23 mouse cellular contexts compared by ENCODE assay signal in the genomic region with DNA sequence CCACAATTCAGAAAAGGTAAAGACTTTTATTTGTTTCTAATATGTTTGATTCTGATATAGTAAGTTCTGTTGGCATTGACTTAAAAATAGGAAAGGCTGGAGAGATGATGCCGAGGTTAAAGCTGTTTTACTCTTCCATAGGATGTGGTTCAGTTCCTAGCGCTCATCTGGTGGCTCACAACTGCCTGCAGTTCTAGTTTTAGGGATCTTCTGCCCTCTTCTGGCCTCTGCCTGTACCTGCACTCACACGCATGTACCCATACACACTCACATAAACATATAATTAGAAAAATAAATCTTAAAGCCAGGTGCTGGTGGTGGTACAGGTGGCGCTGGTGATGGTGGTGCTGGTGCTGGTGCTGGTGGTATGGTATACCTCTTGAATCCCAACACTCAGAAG. TPM values are rescaled to one million over a fixed set of nuclear protein-coding genes. Genes with fewer than 3 reads are reported as not detected.
DNase-seq lines count a peak whose midpoint lies in the region; ATAC-seq and TF ChIP-seq lines count a peak whose summit lies in the region.
"Had no signal": no experiment of that assay in that cellular context is flagged by ENCODE, and none has a peak within 500 bp of the region (broad histone marks: within the 10 kb centered on the region; RNA-seq: fewer than 3 reads in every experiment).

No protein-coding gene starts in this region.

- H3K9ac ChIP-seq in kidney, postnatal 0 days (ENCODE audit: low read depth, low read length): no peak overlapping the region
- H3K9ac ChIP-seq in ES-Bruce4 (ENCODE audit: low read depth, poor library complexity, severe bottlenecking): no peak overlapping the region
- H3K9ac ChIP-seq in neural tube, embryonic 15.5 days (replicated peaks): no peak overlapping the region

- intact Hi-C loops in left cerebral cortex, postnatal 36 days (cut with DNase I): no loop called here

- no peak overlapping the region for H3K4me3 ChIP-seq in kidney, postnatal 0 days (replicated peaks; ENCODE audit: low read depth, low read length)
- H3K4me3 ChIP-seq in E14TG2a.4 (replicated peaks; ENCODE audit: low read length) (no peak overlapping the region), ES-Bruce4 (ENCODE audit: low read depth, low read length) (no peak overlapping the region)
- no peak overlapping the region for H3K4me3 ChIP-seq in neural tube, embryonic 15.5 days (replicated peaks)
- H3K4me3 ChIP-seq: erythroblast, embryonic 14.5 days; hindbrain, embryonic 10.5 days had no signal

- no peak overlapping the region for H3K27ac ChIP-seq in kidney, postnatal 0 days
- H3K27ac ChIP-seq in ES-Bruce4 (ENCODE audit: insufficient read depth, low read length): no peak overlapping the region
- no peak overlapping the region for H3K27ac ChIP-seq in neural tube, embryonic 15.5 days (replicated peaks)
- H3K27ac ChIP-seq: hindbrain, embryonic 10.5 days; macrophage had no signal

- peaks cover 13% of the 10 kb centered on the region; the same call in 1 of the 2 replicates for H3K36me3 ChIP-seq in kidney, postnatal 0 days (ENCODE audit: insufficient read depth, low read length)
- H3K36me3 ChIP-seq in E14TG2a.4 (ENCODE audit: insufficient read depth, low read length): peaks cover 42% of the 10 kb centered on the region
- no peaks in the 10 kb centered on the region; the same call in 1 of the 2 replicates for H3K36me3 ChIP-seq in ES-Bruce4 (ENCODE audit: control insufficient read depth, insufficient read depth, low read length, poor library complexity, severe bottlenecking)
- H3K36me3 ChIP-seq in neural tube, embryonic 15.5 days: 0 out of 2 replicates have a peak, but pooled peaks cover 5% of the 10 kb centered on the region

- 95% methylated on average over 4 of the region's 4 CpGs for WGBS in kidney, postnatal 0 days
- 100% methylated on average over 4 of the region's 4 CpGs for WGBS in neural tube, embryonic 15.5 days

- H3K27me3 ChIP-seq in kidney, postnatal 0 days (ENCODE audit: insufficient read depth, low read length): no peaks in the 10 kb centered on the region
- H3K27me3 ChIP-seq in E14TG2a.4 (ENCODE audit: insufficient read depth, low read length): no peaks in the 10 kb centered on the region
- H3K27me3 ChIP-seq in ES-Bruce4 (ENCODE audit: control insufficient read depth, insufficient read depth, low read length, poor library complexity, severe bottlenecking): no peaks in the 10 kb centered on the region
- no peaks in the 10 kb centered on the region for H3K27me3 ChIP-seq in neural tube, embryonic 15.5 days (replicated peaks)

- H3K9me3 ChIP-seq in kidney, postnatal 0 days (replicated peaks; ENCODE audit: low read length): no peaks in the 10 kb centered on the region
- no peaks in the 10 kb centered on the region for H3K9me3 ChIP-seq in E14TG2a.4 (ENCODE audit: low read length)
- H3K9me3 ChIP-seq in ES-Bruce4 (replicated peaks; ENCODE audit: control insufficient read depth, insufficient read depth, low read length, poor library complexity, severe bottlenecking): no peaks in the 10 kb centered on the region
- no peaks in the 10 kb centered on the region for H3K9me3 ChIP-seq in neural tube, embryonic 15.5 days (replicated peaks)

- ATAC-seq in kidney, postnatal 0 days (replicated peaks; ENCODE audit: low FRiP score, low read depth): no peak
- no peak for ATAC-seq in neural tube, embryonic 15.5 days (ENCODE audit: low FRiP score)
- ATAC-seq: forebrain, embryonic 16.5 days; hindbrain, embryonic 16.5 days had no signal

- DNase-seq in kidney, postnatal 0 days (ENCODE audit: low spot score): no peak
- DNase-seq in kidney, postnatal 4 days: no peak
- peak; percentile 8 for DNase-seq in T-cell, adult 2 months (ENCODE audit: low spot score)
- no peak for DNase-seq in left cerebral cortex, postnatal 36 days (ENCODE audit: low spot score in 2 of 2)
- DNase-seq: adrenal gland, postnatal 25 days; cerebellum, adult 18-20 months; cerebellum, postnatal 10 days; heart, postnatal 14 days; kidney, adult 11 months; kidney, postnatal 25 days; layer of hippocampus, postnatal 36 days; liver; lung, postnatal 10 days; midbrain, embryonic 14.5 days; thymus, postnatal 4 days had no signal

- TF ChIP-seq EP300 in ES-Bruce4 (IDR thresholded peaks at IDR 0.05; ENCODE audit: insufficient read depth, low read depth, low read length): no peak

- TF ChIP-seq CTCF in kidney, postnatal 0 days (IDR thresholded peaks at IDR 0.05; ENCODE audit: low read depth): peak; percentile 21; the same call in 1 of the 2 replicates
- peak; percentile 50 for TF ChIP-seq CTCF in E14TG2a.4 (conservative IDR thresholded peaks at IDR 0.05; ENCODE audit: low read length)
- peak; percentile 4 for TF ChIP-seq CTCF in ES-Bruce4 (IDR thresholded peaks at IDR 0.05; ENCODE audit: low read depth, low read length)

- H3K4me1 ChIP-seq in kidney, postnatal 0 days (replicated peaks; ENCODE audit: insufficient read depth, low read length): 0 out of 2 replicates have a peak, but pooled peaks cover 6% of the 10 kb centered on the region
- peaks cover 53% of the 10 kb centered on the region for H3K4me1 ChIP-seq in E14TG2a.4 (replicated peaks; ENCODE audit: low read depth, low read length)
- peaks cover 5% of the 10 kb centered on the region for H3K4me1 ChIP-seq in ES-Bruce4 (ENCODE audit: control insufficient read depth, insufficient read depth, low read length)
- H3K4me1 ChIP-seq in neural tube, embryonic 15.5 days: peaks cover 18% of the 10 kb centered on the region

- no peak overlapping the region for H3K4me2 ChIP-seq in kidney, postnatal 0 days (ENCODE audit: low read length)
- no peak overlapping the region for H3K4me2 ChIP-seq in neural tube, embryonic 15.5 days

- TF ChIP-seq POLR2A in ES-Bruce4 (IDR thresholded peaks at IDR 0.05; ENCODE audit: insufficient read depth, low read length): no peak

RNA-seq across cellular contexts. Expression of a gene that starts 3.6 kb away (rescaled TPM):
- 12.9 TPM in 2 replicates for polyA plus RNA-seq in kidney, postnatal 0 days (2015; fragmentation: Nextera tagmentation; extraction: Ambion mirVana)
- polyA plus RNA-seq in ES-Bruce4 (2011; ENCODE audit: insufficient read depth, insufficient read length, low read depth, missing spikeins): 28.3 and 33.7 TPM in 2 replicates
- 19.6 and 22.2 TPM in 2 replicates for polyA plus RNA-seq in neural tube, embryonic 15.5 days (2015; fragmentation: Nextera tagmentation; extraction: Ambion mirVana)
- 10 to 100 TPM; 11.0 to 13.0 TPM for total RNA-seq in left cerebral cortex, postnatal 36 days (2021)

RNA-seq across cellular contexts. Expression of a gene that starts 7.0 kb away (rescaled TPM):
- 15.0 and 18.1 TPM in 2 replicates for polyA plus RNA-seq in kidney, postnatal 0 days (2015; fragmentation: Nextera tagmentation; extraction: Ambion mirVana)
- 32.6 and 34.1 TPM in 2 replicates for polyA plus RNA-seq in ES-Bruce4 (2011; ENCODE audit: insufficient read depth, insufficient read length, low read depth, missing spikeins)
- polyA plus RNA-seq in neural tube, embryonic 15.5 days (2015; fragmentation: Nextera tagmentation; extraction: Ambion mirVana): 9.6 and 10.9 TPM in 2 replicates
- total RNA-seq in left cerebral cortex, postnatal 36 days (2021): 1 to 10 TPM; 7.5 to 8.7 TPM
